Mouse (Mus musculus) stomach, postnatal 0 days (tissue): Measurements from ENCODE around the gene Dnal4.

Experiments
- CTCF ChIP-seq: IDR thresholded peaks from 2 replicates; pipeline ENCODE4 v1.5.1; 2016; ENCODE audit warnings: antibody characterized with exemption, low read depth, mild to moderate bottlenecking, moderate library complexity
- EP300 ChIP-seq: optimal IDR thresholded peaks from 2 replicates; pipeline ENCODE3; 2016; ENCODE audit warnings: antibody characterized with exemption

- TF ChIP-seq CTCF (no peak), EP300 (no peak)
These were observed 23.8 kb downstream of the Dnal4 start for GRCm38 (mm10) chr15:79753873-79754272.
